Mouse (Mus musculus): ENCODE data around the gene Cryl1.

DNA sequence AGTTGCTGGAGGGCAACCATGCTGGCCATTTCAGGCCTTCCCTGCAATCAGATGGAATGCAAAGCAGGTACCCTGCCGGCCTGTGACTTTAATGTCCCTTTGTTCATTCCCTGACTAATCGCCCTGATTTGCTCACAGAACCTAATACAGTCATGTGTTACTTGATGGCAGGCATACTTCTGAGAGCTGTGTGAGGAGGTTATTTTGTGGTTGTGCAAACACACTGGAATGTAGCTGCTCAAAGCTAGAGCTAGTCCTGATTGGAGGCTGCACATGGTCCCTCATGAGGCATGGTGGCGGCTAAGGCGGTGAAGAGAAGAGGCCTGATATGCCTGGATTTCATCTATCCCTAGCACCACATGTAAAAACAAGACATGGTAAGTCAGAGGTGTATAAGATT lies 50.2 kb downstream of the Cryl1 start:
- TF ChIP-seq POLR2A (IDR thresholded peaks at IDR 0.05; ENCODE audit: control insufficient read depth in 1 of 2, insufficient read depth in 1 of 2, low read depth in 1 of 2, low read length in 2 of 2, poor library complexity in 1 of 2) (no peak), GATA1 (IDR thresholded peaks at IDR 0.05; ENCODE audit: low read depth, low read length) (no peak), EP300 (IDR thresholded peaks at IDR 0.05; ENCODE audit: low read depth in 1 of 2, low read length in 2 of 2) (no peak), E2F4 (IDR thresholded peaks at IDR 0.05; ENCODE audit: borderline replicate concordance, low read depth, low read length) (no peak), RAD21 (IDR thresholded peaks at IDR 0.05; ENCODE audit: low read depth, low read length) (no peak), CTCF (IDR thresholded peaks at IDR 0.05 in 2 of 3, conservative IDR thresholded peaks at IDR 0.05 in 1 of 3; ENCODE audit: control insufficient read depth in 1 of 3, insufficient read depth in 1 of 3, low read depth in 2 of 3, low read length in 3 of 3, poor library complexity in 1 of 3, severe bottlenecking in 1 of 3) (no peak), CHD2 (IDR thresholded peaks at IDR 0.05; ENCODE audit: low read length) (no peak), POLR2AphosphoS2 (IDR thresholded peaks at IDR 0.05; ENCODE audit: low read length) (no peak), MAZ (IDR thresholded peaks at IDR 0.05; ENCODE audit: low read depth, low read length) (no peak), TBP (IDR thresholded peaks at IDR 0.05; ENCODE audit: low read depth, low read length) (no peak), TAL1 (IDR thresholded peaks at IDR 0.05; ENCODE audit: low read length) (no peak), ZMIZ1 (IDR thresholded peaks at IDR 0.05; ENCODE audit: low read depth, low read length) (no peak)

Data from MEL (cell line).